Mouse (Mus musculus) monocyte, adult 2 months (primary cell): ENCODE data around the gene Grn.
A peak's percentile ranks its signal among the peaks of the same experiment; 100 is the strongest.

Experiments used
- DNase-seq, 2 experiments: peaks; one replicate each; pipeline ENCODE4 v3.0.0; 2022; ENCODE audit warnings: low spot score in 2 of 2, low read depth in 1 of 2

Grn gene

GRCm38 (mm10) chr11:102440255-102440654 is 10.1 kb downstream of the Grn start:
- DNase-seq = no peak

DNA sequence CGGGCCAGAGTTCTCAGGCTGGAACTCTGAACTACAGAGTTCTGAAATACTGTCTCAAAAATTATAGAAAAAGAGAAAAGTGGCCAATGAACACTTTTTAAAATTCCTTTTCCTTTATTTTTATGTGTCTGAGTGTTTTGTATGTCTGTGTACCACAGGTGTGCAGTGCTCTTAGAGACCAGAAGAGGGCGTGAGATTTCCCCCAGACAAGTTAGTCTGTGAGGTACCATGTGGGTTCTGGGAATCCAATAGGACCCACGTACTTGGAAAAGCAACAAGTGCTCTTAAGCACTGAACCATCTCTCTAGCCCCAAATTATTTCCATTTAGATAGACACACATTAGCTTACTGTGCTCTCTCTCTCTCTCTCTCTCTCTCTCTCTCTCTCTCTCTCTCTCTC is 11.3 kb downstream of the Grn start:
- DNase-seq = no peak

- no peak for DNase-seq
These were observed 12.0 kb downstream of the Grn start for GRCm38 (mm10) chr11:102442089-102442488.

DNA sequence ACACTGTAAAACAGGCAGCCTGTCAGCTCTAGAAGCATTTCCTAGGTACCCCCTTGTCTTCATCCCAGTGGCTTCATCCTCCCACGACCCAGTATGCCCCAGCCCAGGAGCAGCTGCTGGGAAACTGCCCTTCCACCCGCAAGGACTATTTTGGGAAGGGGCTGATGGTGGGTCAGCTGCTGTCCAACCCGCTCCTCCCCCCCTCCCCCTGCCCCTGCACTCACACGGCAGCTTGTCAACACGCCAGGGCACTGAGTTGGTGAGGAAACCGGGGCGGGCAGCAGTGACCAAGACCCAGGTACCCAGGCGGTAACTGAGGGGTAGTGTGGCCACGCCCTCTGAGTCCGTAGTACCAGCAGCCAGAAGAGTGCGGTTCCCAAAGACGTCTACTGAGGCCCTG is 13.6 kb downstream of the Grn start:
- no peak for DNase-seq

GRCm38 (mm10) chr11:102444321-102444720 is 14.2 kb downstream of the Grn start:
- DNase-seq = no peak

- DNase-seq = no peak
These were observed 14.7 kb downstream of the Grn start for GRCm38 (mm10) chr11:102444781-102445180.

- no peak for DNase-seq
These were observed 15.3 kb downstream of the Grn start for GRCm38 (mm10) chr11:102445264-102445890.

DNA sequence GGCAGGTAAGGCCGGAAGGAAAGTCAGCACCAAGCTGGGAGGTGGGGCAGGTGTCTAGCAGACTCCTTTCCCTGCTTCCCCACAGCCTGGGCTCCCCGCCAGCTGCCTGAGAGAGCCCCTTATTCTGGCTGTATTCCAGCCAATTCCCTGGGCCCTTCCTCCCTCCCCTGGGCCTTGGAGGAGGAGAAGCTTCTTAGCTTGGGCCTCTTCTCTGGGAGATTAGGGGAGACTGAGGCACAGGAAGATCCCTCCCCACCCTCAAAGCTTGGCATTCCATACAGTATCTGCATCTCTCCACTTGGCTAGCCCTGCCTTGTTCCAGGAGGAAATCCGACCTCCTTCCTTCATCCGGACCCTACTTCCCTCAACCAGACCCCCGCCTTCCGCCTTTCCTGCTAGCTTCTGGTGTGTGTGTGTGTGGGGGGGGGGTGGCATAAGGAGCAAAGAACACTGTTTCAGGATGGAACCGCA is 15.8 kb downstream of the Grn start:
- no peak for DNase-seq

DNA sequence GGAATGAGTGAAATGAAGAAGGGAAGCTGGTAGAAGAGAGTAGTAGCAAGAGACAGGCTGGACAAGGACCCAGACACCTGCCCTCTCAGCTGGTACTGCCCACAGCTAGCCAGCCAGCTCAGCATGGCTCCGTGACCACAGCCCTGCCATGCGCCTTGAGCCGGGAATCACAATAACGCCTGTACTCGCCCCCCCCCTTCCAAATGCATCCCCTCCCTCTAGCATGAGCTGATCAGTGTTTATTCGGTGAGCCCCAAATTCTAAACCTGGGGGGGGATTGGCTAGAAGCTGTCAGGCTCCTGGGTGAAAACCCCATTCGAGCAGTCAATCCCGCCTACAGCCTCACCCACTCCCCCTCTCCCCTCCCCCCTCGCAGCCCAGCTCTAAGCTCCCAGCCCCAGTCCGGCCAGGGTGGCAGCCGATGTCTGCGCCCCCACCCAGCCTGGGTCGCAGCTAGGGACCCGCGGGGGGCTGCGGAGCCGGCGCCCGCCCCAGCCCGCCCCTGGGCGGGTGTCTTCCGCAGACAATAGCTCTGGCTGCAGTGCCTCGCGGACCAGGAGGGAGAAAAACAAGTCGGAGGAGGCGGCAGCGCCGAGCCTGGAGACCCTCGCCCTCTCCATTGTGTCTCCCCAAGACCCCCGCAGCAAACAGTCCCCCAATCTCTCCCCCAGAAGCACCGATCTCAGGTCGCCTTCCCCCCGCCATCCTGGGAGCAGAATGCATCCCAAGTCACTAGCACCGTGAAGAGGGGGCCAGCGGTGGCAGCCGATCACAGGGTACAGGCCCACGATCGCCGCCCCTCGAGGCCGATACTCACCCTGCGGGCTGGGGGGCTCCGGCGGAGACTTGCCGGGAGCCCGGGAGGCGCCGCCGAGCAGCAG is 16.7 kb downstream of the Grn start:
- DNase-seq = no peak

GRCm38 (mm10) chr11:102447497-102447896 is 17.4 kb downstream of the Grn start, which contains the start of gene Fam171a2:
TSS of gene Fam171a2 (minus strand) at chr11:102447682.
- no peak for DNase-seq

DNA sequence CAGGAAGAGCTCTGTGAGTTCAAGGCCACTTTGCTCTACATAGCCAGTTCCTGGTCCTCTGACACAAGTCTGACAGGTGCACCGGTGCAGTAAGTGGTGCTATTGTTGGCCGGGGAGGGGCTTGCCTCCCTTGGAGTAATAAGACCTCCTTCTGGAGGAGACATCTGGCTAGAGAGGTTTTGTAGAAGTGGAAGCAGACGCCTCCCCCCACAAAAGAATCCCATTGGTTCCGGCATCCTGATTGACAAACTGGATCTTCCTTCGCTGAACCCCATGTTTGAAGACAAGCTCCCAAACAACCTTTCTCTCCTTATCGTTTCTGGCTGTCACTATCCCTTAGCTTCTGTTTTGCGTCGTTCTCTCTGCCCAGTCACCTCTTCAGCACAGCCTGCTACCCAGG is 18.2 kb downstream of the Grn start:
- no peak for DNase-seq

GRCm38 (mm10) chr11:102449043-102450008 is 19.2 kb downstream of the Grn start:
- no peak for DNase-seq

DNA sequence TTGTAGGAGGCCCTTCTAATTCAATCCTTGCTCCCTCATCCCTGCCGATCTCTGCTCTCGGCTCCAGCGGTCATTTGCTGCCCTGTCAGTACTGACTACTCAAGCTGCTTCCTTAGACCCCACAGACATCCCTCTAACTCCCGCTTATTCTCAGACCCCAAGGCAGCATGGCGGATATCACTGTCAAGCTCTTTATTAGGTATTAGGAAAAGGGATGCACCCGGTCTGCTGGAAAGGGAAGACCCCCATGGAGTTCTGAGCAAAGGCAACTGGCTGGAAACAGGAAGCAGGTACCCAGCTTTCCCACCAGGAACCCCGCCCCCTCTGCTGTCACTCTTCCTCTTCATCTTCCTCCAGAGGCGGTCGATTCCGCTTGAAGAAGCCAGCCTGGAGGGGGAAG is 23.0 kb downstream of the Grn start:
- DNase-seq = no peak

DNA sequence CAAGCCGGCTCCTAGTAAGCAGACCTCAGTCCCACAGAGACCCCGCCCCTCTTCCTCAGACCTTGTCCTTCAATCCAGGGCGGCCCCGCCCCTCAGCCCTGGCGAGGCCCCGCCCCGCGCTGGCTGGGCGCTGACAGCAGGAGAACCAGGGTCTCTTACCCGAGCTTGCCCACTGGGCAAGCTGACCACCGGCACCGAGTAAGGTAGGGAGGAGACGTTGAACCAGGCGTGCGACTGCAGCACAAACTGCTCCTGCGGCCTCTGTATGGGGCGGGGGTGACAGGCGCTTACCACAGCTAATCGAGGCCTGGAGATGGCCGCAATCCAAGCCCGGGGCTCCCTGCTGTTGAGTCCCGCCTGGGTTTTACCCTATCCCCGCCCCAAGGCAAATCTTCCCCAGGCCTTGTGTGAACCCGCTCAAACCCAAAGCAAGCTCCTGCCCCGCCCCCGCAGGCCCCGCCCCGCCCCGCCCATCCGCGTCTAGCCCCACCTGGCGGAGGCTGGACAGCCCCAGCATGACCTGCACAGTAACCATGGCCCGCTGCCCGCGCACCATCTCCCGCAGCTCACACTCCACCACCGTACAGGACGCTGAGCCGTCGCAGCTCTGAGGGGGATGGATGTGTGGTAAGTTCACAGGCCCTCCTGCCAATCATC is 25.8 kb downstream of the Grn start:
- no peak for DNase-seq

DNA sequence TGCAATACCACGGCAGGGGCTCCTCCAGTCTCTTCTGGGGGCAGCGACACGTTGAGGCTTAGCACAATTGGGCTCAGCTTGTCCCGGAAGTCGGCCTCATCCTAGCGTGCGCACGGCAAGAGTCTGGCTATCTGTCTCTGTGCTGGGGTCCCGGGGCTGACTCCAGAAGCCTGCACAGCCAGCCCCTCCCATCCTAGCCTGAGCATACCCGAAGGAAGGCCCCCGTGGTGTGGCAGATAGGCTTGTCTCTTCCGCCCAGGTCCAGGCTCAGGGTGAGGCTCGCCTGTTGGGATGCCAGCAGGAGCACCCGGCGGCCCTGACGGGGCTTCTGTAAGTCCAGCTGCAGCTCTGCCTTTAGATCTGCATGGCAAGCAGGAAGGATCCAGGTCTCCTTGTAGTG is 30.4 kb downstream of the Grn start:
- DNase-seq = no peak

- DNase-seq = no peak
These were observed 31.6 kb downstream of the Grn start for GRCm38 (mm10) chr11:102461764-102462163.

GRCm38 (mm10) chr11:102464901-102465300 is 34.8 kb downstream of the Grn start:
- no peak for DNase-seq

DNA sequence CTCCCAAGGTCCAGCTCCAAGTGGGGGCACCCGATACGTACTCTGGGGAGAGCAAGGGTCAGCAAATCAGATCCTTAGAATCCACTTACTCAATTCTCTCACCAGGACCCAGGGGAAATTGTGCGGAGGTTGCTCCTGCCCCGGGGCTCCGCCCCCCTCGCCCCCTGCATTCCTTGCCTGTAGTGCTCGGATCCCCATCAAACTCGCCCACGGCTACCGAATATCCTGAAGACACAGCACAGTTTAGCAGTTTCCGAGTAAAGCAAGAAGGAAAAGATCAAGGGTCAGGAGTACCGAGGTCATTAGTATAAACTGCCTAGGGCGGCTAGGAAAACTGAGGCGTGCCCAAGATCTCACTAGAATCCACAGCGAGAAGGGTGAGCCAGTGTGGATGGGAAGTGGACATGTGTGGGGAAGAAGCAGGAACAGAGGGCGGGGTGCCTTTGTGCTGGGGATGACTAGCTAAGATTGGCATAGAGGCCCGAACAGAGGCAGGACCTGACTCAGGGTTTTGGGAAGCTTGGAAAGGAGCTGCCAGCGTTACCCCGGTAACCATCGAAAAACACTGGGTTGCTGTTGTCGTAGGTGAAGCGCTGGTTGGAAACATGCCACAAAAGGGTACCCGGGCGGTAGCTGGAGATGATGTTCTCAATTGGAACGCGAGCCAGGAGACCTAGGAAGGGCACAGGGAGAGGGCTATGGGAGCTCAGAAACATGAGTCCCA is 35.8 kb downstream of the Grn start:
- DNase-seq = no peak

DNA sequence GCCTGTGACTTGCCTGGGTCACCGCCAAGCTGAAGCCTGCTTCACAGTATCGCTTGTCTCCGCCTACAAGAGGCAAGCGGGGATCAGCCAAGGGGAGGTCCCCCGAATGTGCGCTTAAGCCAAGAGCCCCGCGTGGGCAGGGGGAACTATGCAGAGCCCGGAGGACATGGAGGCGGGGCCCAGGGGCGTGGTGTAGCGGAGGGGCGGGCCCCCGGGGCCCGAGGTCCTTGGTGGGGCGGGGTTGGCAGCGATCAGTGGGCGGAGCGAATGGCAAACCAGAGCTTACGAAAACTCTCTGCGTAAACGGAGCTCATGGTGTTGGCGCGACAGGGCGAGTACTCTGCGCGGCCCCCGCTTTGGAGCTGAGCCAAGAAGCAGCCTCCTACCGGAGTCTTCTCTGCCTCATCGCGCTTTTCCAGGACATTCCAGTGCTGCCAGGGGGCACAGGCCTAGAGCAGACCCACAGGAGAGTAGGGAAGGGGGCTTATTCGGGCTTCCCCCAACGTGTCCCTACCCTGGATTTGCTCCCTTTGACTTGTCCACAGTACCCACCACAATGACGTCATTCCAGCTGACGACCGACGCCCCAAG is 37.0 kb downstream of the Grn start:
- DNase-seq = peak; percentile 77 to 91
